Mouse (Mus musculus) embryonic fibroblast, embryonic 13.5 days (primary cell): ENCODE measurements around the gene Steap3.

ENCODE experiments used
- CTCF ChIP-seq: IDR thresholded peaks from 2 replicates; pipeline ENCODE4 v1.5.1; 2011; ENCODE audit warnings: mild to moderate bottlenecking, control low read depth, low read length, moderate library complexity, borderline replicate concordance; ENCODE audit not compliant: insufficient read depth
- POLR2A ChIP-seq: IDR thresholded peaks from 2 replicates; pipeline ENCODE4 v1.6.1; 2011; ENCODE audit warnings: low read depth, mild to moderate bottlenecking, control low read depth, low read length, moderate library complexity

- TF ChIP-seq CTCF (no peak), POLR2A (no peak)
These were observed 36.8 kb downstream of the Steap3 start for GRCm38 (mm10) chr1:120235631-120236215.
